Mouse (Mus musculus) heart, embryonic 13.5 days (tissue): ENCODE results near the gene Slc16a4. TPM values are rescaled to one million over a fixed set of nuclear protein-coding genes. Genes with fewer than 3 reads are reported as not detected.
"Not testable (repeated sequence)": the region's sequence is repeated elsewhere in the genome, so short reads cannot be mapped to it uniquely, and the experiment has no call there.

Source experiments
- ATAC-seq: fragments of 200-750 bp; cut with Nextera tagmentation; 2 replicates; pipeline ENCODE4 v1.8.0; 2017; ENCODE audit warnings: moderate TSS enrichment; ENCODE audit not compliant: insufficient number of reproducible peaks, low FRiP score, low TSS enrichment; ENCODE audit errors: extremely low read depth
- H3K27ac ChIP-seq: fragments of 300-500 bp; sonication (generic); replicated peaks from 2 replicates; pipeline ENCODE4 v1.5.1; 2015; ENCODE audit warnings: moderate library complexity, mild to moderate bottlenecking, inconsistent platforms
- H3K27me3 ChIP-seq: fragments of 300-500 bp; sonication (generic); replicated peaks from 2 replicates; pipeline ENCODE4 v1.6.1; 2015; ENCODE audit warnings: mild to moderate bottlenecking, inconsistent platforms
- H3K36me3 ChIP-seq: fragments of 300-500 bp; sonication (generic); 2 replicates; pipeline ENCODE4 v1.6.1; 2015; ENCODE audit warnings: mild to moderate bottlenecking, inconsistent platforms
- H3K4me1 ChIP-seq: fragments of 300-500 bp; sonication (generic); 2 replicates; pipeline ENCODE4 v1.6.1; 2015; ENCODE audit warnings: inconsistent platforms
- H3K4me2 ChIP-seq: fragments of 300-500 bp; sonication (generic); 2 replicates; pipeline ENCODE4 v1.6.1; 2015; ENCODE audit warnings: inconsistent platforms, mild to moderate bottlenecking, moderate library complexity
- H3K4me3 ChIP-seq: fragments of 300-500 bp; sonication (generic); 2 replicates; pipeline ENCODE4 v1.5.1; 2015; ENCODE audit warnings: moderate library complexity, mild to moderate bottlenecking, inconsistent platforms
- H3K9ac ChIP-seq: fragments of 300-500 bp; sonication (generic); 2 replicates; pipeline ENCODE4 v1.6.1; 2015; ENCODE audit warnings: inconsistent platforms, mild to moderate bottlenecking, moderate library complexity
- H3K9me3 ChIP-seq: fragments of 300-500 bp; sonication (generic); 2 replicates; pipeline ENCODE4 v1.6.1; 2016; ENCODE audit warnings: inconsistent platforms
- WGBS: fragments of 180-500 bp; shearing (Covaris S2); methylation state at CpG from one replicate; pipeline ENCODE4 v1.1.7; 2015; ENCODE audit warnings: mixed read lengths; 5-methylcytosine and 5-hydroxymethylcytosine counted together
- polyA plus RNA-seq: library from polyadenylated mRNA; unstranded; fragments of >200 nt; fragmentation: Nextera tagmentation; extraction: Ambion mirVana; gene quantifications from 2 replicates; pipeline ENCODE4 v1.2.1, GENCODE M21; 2015

Gene Slc16a4
- polyA plus RNA-seq, 1 experiment from 2014 or later = 1.6 TPM

- not testable (repeated sequence) for ATAC-seq, H3K4me2 ChIP-seq
These were observed 5.9 kb downstream of the Slc16a4 start for GRCm38 (mm10) chr3:107296917-107297316.

GRCm38 (mm10) chr3:107317338-107317737 is 26.3 kb downstream of the Slc16a4 start:
- Histone ChIP-seq H3K4me3 (no peak overlapping the region), H3K9me3 (no peaks in the 10 kb centered on the region), H3K9ac (no peak overlapping the region), H3K4me2 (no peak overlapping the region), H3K27me3 (no peaks in the 10 kb centered on the region), H3K4me1 (peaks cover 27% of the 10 kb centered on the region), H3K36me3 (peaks cover 61% of the 10 kb centered on the region), H3K27ac (no peak overlapping the region)
- ATAC-seq = no peak
- 93% methylated on average over 3 of the region's 3 CpGs for WGBS

More at GRCm38 (mm10) chr3:107296917-107297316, 5.9 kb downstream of the Slc16a4 start:
- H3K36me3 ChIP-seq = peaks cover 17% of the 10 kb centered on the region
- not testable (repeated sequence) for H3K4me1 ChIP-seq, H3K4me3 ChIP-seq, H3K27ac ChIP-seq, H3K27me3 ChIP-seq, H3K9ac ChIP-seq, H3K9me3 ChIP-seq
- WGBS = 65% methylated on average over 4 of the region's 4 CpGs

GRCm38 (mm10) chr3:107321141-107321540 is 30.1 kb downstream of the Slc16a4 start:
- WGBS = 93% methylated on average over 2 of the region's 2 CpGs
- no peak overlapping the region for H3K9ac ChIP-seq
- ATAC-seq = no peak

GRCm38 (mm10) chr3:107321776-107322175 is 30.7 kb downstream of the Slc16a4 start:
- H3K36me3 ChIP-seq = peaks cover 59% of the 10 kb centered on the region
- no peak overlapping the region for H3K4me3 ChIP-seq
- H3K27ac ChIP-seq = no peak overlapping the region
- no peaks in the 10 kb centered on the region for H3K9me3 ChIP-seq
- no peak overlapping the region for H3K4me2 ChIP-seq
- no peak overlapping the region for H3K9ac ChIP-seq
- ATAC-seq = no peak
- peaks cover 46% of the 10 kb centered on the region for H3K4me1 ChIP-seq
- no peaks in the 10 kb centered on the region for H3K27me3 ChIP-seq

More at GRCm38 (mm10) chr3:107321141-107321540, 30.1 kb downstream of the Slc16a4 start:
- Histone ChIP-seq H3K9me3 (no peaks in the 10 kb centered on the region), H3K4me2 (no peak overlapping the region), H3K36me3 (peaks cover 62% of the 10 kb centered on the region), H3K4me1 (peaks cover 47% of the 10 kb centered on the region), H3K4me3 (no peak overlapping the region), H3K27ac (no peak overlapping the region), H3K27me3 (no peaks in the 10 kb centered on the region)

- Histone ChIP-seq H3K4me1 (peaks cover 72% of the 10 kb centered on the region), H3K27me3 (no peaks in the 10 kb centered on the region), H3K9ac (no peak overlapping the region), H3K4me3 (no peak overlapping the region), H3K27ac (no peak overlapping the region), H3K36me3 (peaks cover 64% of the 10 kb centered on the region), H3K4me2 (no peak overlapping the region), H3K9me3 (no peaks in the 10 kb centered on the region)
- WGBS = 93% methylated on average over 1 of the region's 1 CpGs
- ATAC-seq = no peak
These were observed 35.4 kb downstream of the Slc16a4 start for GRCm38 (mm10) chr3:107326442-107326841.

- H3K4me3 ChIP-seq = peak overlapping the region; percentile 98
- no peak for ATAC-seq
- peak overlapping the region; percentile 82 for H3K4me2 ChIP-seq
- no peaks in the 10 kb centered on the region for H3K9me3 ChIP-seq
- peaks cover 33% of the 10 kb centered on the region for H3K36me3 ChIP-seq
- H3K27me3 ChIP-seq = no peaks in the 10 kb centered on the region
- 52% methylated on average over 28 of the region's 28 CpGs for WGBS
- H3K9ac ChIP-seq = peak overlapping the region; percentile 99
- H3K4me1 ChIP-seq = peaks cover 51% of the 10 kb centered on the region
- H3K27ac ChIP-seq = no peak overlapping the region
These were observed 39.7 kb downstream of the Slc16a4 start for GRCm38 (mm10) chr3:107330503-107331424.

GRCm38 (mm10) chr3:107331746-107332126 is 40.7 kb downstream of the Slc16a4 start:
- peaks cover 46% of the 10 kb centered on the region for H3K4me1 ChIP-seq
- H3K27ac ChIP-seq = peak overlapping the region; percentile 98
- no peaks in the 10 kb centered on the region for H3K27me3 ChIP-seq
- no peak for ATAC-seq
- H3K9me3 ChIP-seq = no peaks in the 10 kb centered on the region
- 16% methylated on average over 17 of the region's 17 CpGs for WGBS
- peak overlapping the region; percentile 99 for H3K9ac ChIP-seq
- peak overlapping the region; percentile 82 for H3K4me2 ChIP-seq
- H3K36me3 ChIP-seq = peaks cover 29% of the 10 kb centered on the region
- peak overlapping the region; percentile 98 for H3K4me3 ChIP-seq

- under 1% methylated on average over 75 of the region's 75 CpGs for WGBS
These were observed 41.3 kb downstream of the Slc16a4 start for GRCm38 (mm10) chr3:107332127-107332959.

GRCm38 (mm10) chr3:107332960-107333380 is 41.9 kb downstream of the Slc16a4 start:
- H3K4me2 ChIP-seq = peak overlapping the region; percentile 82
- WGBS = under 1% methylated on average over 37 of the region's 37 CpGs
- peak overlapping the region; percentile 98 for H3K27ac ChIP-seq
- H3K9ac ChIP-seq = peak overlapping the region; percentile 99
- no peaks in the 10 kb centered on the region for H3K27me3 ChIP-seq
- H3K4me3 ChIP-seq = peak overlapping the region; percentile 98
- peaks cover 25% of the 10 kb centered on the region for H3K36me3 ChIP-seq
- H3K4me1 ChIP-seq = peaks cover 37% of the 10 kb centered on the region
- H3K9me3 ChIP-seq = no peaks in the 10 kb centered on the region
- peak; percentile 95 for ATAC-seq

More at GRCm38 (mm10) chr3:107332127-107332959, 41.3 kb downstream of the Slc16a4 start:
- H3K9ac ChIP-seq = peak overlapping the region; percentile 99
- H3K4me1 ChIP-seq = peaks cover 41% of the 10 kb centered on the region
- H3K9me3 ChIP-seq = no peaks in the 10 kb centered on the region
- peak; percentile 6; the same call in 1 of the 2 replicates for ATAC-seq
- peaks cover 29% of the 10 kb centered on the region for H3K36me3 ChIP-seq
- H3K27me3 ChIP-seq = no peaks in the 10 kb centered on the region
- peak overlapping the region; percentile 98 for H3K27ac ChIP-seq
- H3K4me3 ChIP-seq = peak overlapping the region; percentile 98
- H3K4me2 ChIP-seq = peak overlapping the region; percentile 82

- Histone ChIP-seq H3K4me3 (peak within 1 kb of the TSS; percentile 98), H3K9me3 (no peaks in the 10 kb centered on the region), H3K4me1 (peaks cover 35% of the 10 kb centered on the region), H3K4me2 (peak within 1 kb of the TSS; percentile 82), H3K27ac (peak within 1 kb of the TSS; percentile 98), H3K27me3 (no peaks in the 10 kb centered on the region), H3K36me3 (peaks cover 23% of the 10 kb centered on the region), H3K9ac (peak within 1 kb of the TSS; percentile 99)
- under 1% methylated on average over 62 of the region's 62 CpGs for WGBS
- ATAC-seq = peak; percentile 82
These were observed 42.6 kb downstream of the Slc16a4 start, which contains the start of gene Rbm15 for GRCm38 (mm10) chr3:107333381-107334201. Gene Rbm15 (minus strand): TSS chr3:107333673.
